13 mouse cellular contexts compared by ENCODE assay signal in the genomic region with DNA sequence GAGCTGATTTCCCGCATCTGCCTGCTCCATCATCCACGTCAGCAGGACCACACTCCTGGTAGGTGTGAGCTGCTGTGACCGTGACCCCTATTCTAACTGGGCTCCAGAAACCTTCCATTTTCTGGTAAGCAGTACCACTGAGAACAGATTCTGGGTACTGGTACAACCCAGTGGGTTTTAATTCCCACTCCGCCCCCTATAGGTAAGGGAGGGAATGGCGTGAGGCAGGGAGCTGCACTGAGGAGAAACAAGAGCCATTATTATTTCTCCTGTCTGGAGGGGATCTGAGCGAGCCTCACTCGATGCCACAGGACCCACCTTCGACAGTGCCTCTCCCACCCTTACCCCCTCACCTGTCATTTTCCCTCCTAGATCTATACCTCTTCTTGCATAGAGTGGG.
DNase-seq lines count a peak whose midpoint lies in the region; ATAC-seq and TF ChIP-seq lines count a peak whose summit lies in the region.
"Had no signal": no experiment of that assay in that cellular context is flagged by ENCODE, and none has a peak within 500 bp of the region (broad histone marks: within the 10 kb centered on the region; RNA-seq: fewer than 3 reads in every experiment).

No protein-coding gene starts in this region.

- no peak for ATAC-seq in kidney, postnatal 0 days (replicated peaks; ENCODE audit: low FRiP score, low read depth)
- no peak for ATAC-seq in liver, embryonic 14.5 days (ENCODE audit: insufficient read depth)
- no peak for ATAC-seq in forebrain, embryonic 14.5 days
- ATAC-seq: forebrain, postnatal 0 days had no signal

- no peaks in the 10 kb centered on the region for H3K9me3 ChIP-seq in kidney, postnatal 0 days (replicated peaks; ENCODE audit: low read length)
- peaks cover 12% of the 10 kb centered on the region; the same call in 1 of the 2 replicates for H3K9me3 ChIP-seq in E14TG2a.4 (ENCODE audit: low read length)
- H3K9me3 ChIP-seq in liver, embryonic 14.5 days (ENCODE audit: control insufficient read depth, low read length): no peaks in the 10 kb centered on the region
- no peaks in the 10 kb centered on the region for H3K9me3 ChIP-seq in forebrain, embryonic 14.5 days (replicated peaks; ENCODE audit: control insufficient read depth, low read length)

- 90% methylated on average over 8 of the region's 8 CpGs for WGBS in kidney, postnatal 0 days
- 64% methylated on average over 8 of the region's 8 CpGs for WGBS in liver, embryonic 14.5 days (ENCODE audit: insufficient replicate concordance)
- 86% methylated on average over 8 of the region's 8 CpGs for WGBS in forebrain, embryonic 14.5 days

- no peak overlapping the region for H3K4me3 ChIP-seq in kidney, postnatal 0 days (replicated peaks; ENCODE audit: low read depth, low read length)
- H3K4me3 ChIP-seq in E14TG2a.4 (replicated peaks; ENCODE audit: low read length): no peak overlapping the region
- no peak overlapping the region for H3K4me3 ChIP-seq in liver, embryonic 14.5 days (ENCODE audit: insufficient read depth in 1 of 2, low read depth in 2 of 2, low read length in 2 of 2)
- H3K4me3 ChIP-seq in forebrain, embryonic 14.5 days (ENCODE audit: low read depth, low read length): no peak overlapping the region

- H3K27me3 ChIP-seq in kidney, postnatal 0 days (ENCODE audit: insufficient read depth, low read length): no peaks in the 10 kb centered on the region
- H3K27me3 ChIP-seq in E14TG2a.4 (ENCODE audit: insufficient read depth, low read length): peaks cover 86% of the 10 kb centered on the region
- H3K27me3 ChIP-seq in liver, embryonic 14.5 days (ENCODE audit: control insufficient read depth, insufficient read depth, low read length): no peaks in the 10 kb centered on the region
- no peaks in the 10 kb centered on the region for H3K27me3 ChIP-seq in forebrain, embryonic 14.5 days (replicated peaks; ENCODE audit: control insufficient read depth, insufficient read depth, low read length)

- peak; percentile 26 for DNase-seq in adrenal gland, postnatal 14 days
- DNase-seq in adrenal gland, adult 8-10 months: no peak
- DNase-seq in kidney, postnatal 0 days (ENCODE audit: low spot score): no peak
- no peak for DNase-seq in kidney, postnatal 14 days
- no peak for DNase-seq in liver, embryonic 14.5 days (ENCODE audit: low read depth in 3 of 3, low spot score in 3 of 3)
- DNase-seq in spleen, postnatal 4 days (ENCODE audit: low spot score in 2 of 2): no peak
- no peak for DNase-seq in forebrain, embryonic 14.5 days (ENCODE audit: low spot score)
- DNase-seq: forebrain, postnatal 0 days; gastrocnemius, postnatal 36 days; kidney, adult 2 months; right cerebral cortex, postnatal 25 days had no signal

- no peak for TF ChIP-seq EP300 in liver, embryonic 14.5 days (IDR thresholded peaks at IDR 0.05; ENCODE audit: low read depth)

- H3K9ac ChIP-seq in kidney, postnatal 0 days (ENCODE audit: low read depth, low read length): no peak overlapping the region
- H3K9ac ChIP-seq in liver, embryonic 14.5 days (replicated peaks): no peak overlapping the region
- no peak overlapping the region for H3K9ac ChIP-seq in forebrain, embryonic 14.5 days (ENCODE audit: low read length)
- H3K9ac ChIP-seq: forebrain, postnatal 0 days had no signal

- H3K27ac ChIP-seq in kidney, postnatal 0 days: no peak overlapping the region
- H3K27ac ChIP-seq in liver, embryonic 14.5 days: no peak overlapping the region
- no peak overlapping the region for H3K27ac ChIP-seq in forebrain, embryonic 14.5 days (ENCODE audit: low read depth, low read length)
- H3K27ac ChIP-seq: macrophage had no signal

- peak; percentile 48 for TF ChIP-seq CTCF in kidney, postnatal 0 days (IDR thresholded peaks at IDR 0.05; ENCODE audit: low read depth)
- TF ChIP-seq CTCF in E14TG2a.4 (conservative IDR thresholded peaks at IDR 0.05; ENCODE audit: low read length): peak; percentile 86
- peak; percentile 37; the same call in 1 of the 2 replicates for TF ChIP-seq CTCF in liver, embryonic 14.5 days (IDR thresholded peaks at IDR 0.05; ENCODE audit: low read depth)

- no peaks in the 10 kb centered on the region for H3K4me1 ChIP-seq in kidney, postnatal 0 days (replicated peaks; ENCODE audit: insufficient read depth, low read length)
- H3K4me1 ChIP-seq in E14TG2a.4 (replicated peaks; ENCODE audit: low read depth, low read length): peaks cover 22% of the 10 kb centered on the region
- 0 out of 4 replicates have a peak, but pooled peaks cover 0 to 2% of the 10 kb centered on the region in 2 experiments for H3K4me1 ChIP-seq in liver, embryonic 14.5 days (replicated peaks; ENCODE audit: control insufficient read depth in 2 of 2, insufficient read depth in 2 of 2, low read length in 1 of 2)
- H3K4me1 ChIP-seq in forebrain, embryonic 14.5 days (ENCODE audit: control insufficient read depth, insufficient read depth, low read length): peaks cover 5% of the 10 kb centered on the region

- H3K4me2 ChIP-seq in kidney, postnatal 0 days (ENCODE audit: low read length): no peak overlapping the region
- no peak overlapping the region for H3K4me2 ChIP-seq in liver, embryonic 14.5 days (ENCODE audit: low read depth)
- H3K4me2 ChIP-seq in forebrain, embryonic 14.5 days (ENCODE audit: low read length): no peak overlapping the region

- no peaks in the 10 kb centered on the region for H3K36me3 ChIP-seq in kidney, postnatal 0 days (ENCODE audit: insufficient read depth, low read length)
- H3K36me3 ChIP-seq in E14TG2a.4 (ENCODE audit: insufficient read depth, low read length): no peaks in the 10 kb centered on the region
- H3K36me3 ChIP-seq in liver, embryonic 14.5 days (replicated peaks; ENCODE audit: control insufficient read depth, insufficient read depth, low read depth): no peaks in the 10 kb centered on the region
- H3K36me3 ChIP-seq in forebrain, embryonic 14.5 days (ENCODE audit: control insufficient read depth, insufficient read depth, low read length): no peaks in the 10 kb centered on the region
